Mouse (Mus musculus) B cell, adult (primary cell): ENCODE results near the gene Nrp1. TPM values are rescaled to one million over a fixed set of nuclear protein-coding genes. Genes with fewer than 3 reads are reported as not detected.

ENCODE experiments used
- total RNA-seq: library from RNA; stranded (reverse); gene quantifications from 4 replicates; pipeline ENCODE4 v1.2.4, GENCODE M21; 2023; ENCODE audit not compliant: inconsistent age

The Nrp1 gene
- 0.24 to 0.42 TPM (median 0.24 TPM) in 3 of 4 replicates, not detected in the other for total RNA-seq

DNA sequence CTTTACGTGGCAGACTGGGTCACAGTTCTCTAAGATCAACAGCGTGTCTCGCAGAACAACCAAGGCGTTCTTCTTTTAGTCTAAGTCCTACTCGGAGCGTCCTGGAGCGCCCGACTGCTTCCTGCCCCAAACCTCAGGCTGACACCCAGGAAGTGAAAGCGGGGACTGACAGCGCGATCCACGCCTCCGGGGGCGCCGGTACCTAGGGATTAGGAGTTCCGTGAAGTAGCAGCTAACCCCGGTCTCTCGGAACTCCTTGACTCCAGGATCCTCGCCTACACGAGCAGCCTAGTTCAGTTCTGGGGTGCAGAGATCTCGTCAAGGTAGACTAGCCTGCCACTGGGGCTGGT is at the start of gene Nrp1:
Nrp1 (plus strand) TSS at position 199 of the 350 bp plus-strand sequence.

